Mouse (Mus musculus): ENCODE measurements around the gene Synrg. TPM values are rescaled to one million over a fixed set of nuclear protein-coding genes. Genes with fewer than 3 reads are reported as not detected.
A peak's percentile ranks its signal among the peaks of the same experiment; 100 is the strongest.

The Synrg gene
- polyA plus RNA-seq, 1 experiment from 2014 or later = 11.6 TPM

- no peaks in the 10 kb centered on the region for H3K36me3 ChIP-seq (ENCODE audit: control insufficient read depth, insufficient read depth, low read length)
- 70% methylated on average over 2 of the region's 2 CpGs for WGBS
- no peak for ATAC-seq (ENCODE audit: low FRiP score, low TSS enrichment)
Measured at GRCm38 (mm10) chr11:84061881-84062280, 97.7 kb downstream of the Synrg start.

GRCm38 (mm10) chr11:84062805-84063204 lies 98.6 kb downstream of the Synrg start:
- peak; percentile 59; the same call in 1 of the 2 replicates for ATAC-seq (ENCODE audit: low FRiP score, low TSS enrichment)
- no peak overlapping the region for H3K4me3 ChIP-seq (ENCODE audit: low read length)
- H3K36me3 ChIP-seq (ENCODE audit: control insufficient read depth, insufficient read depth, low read length) = no peaks in the 10 kb centered on the region
- no peak overlapping the region for H3K9ac ChIP-seq (ENCODE audit: low read depth, low read length)
- H3K27me3 ChIP-seq (ENCODE audit: control insufficient read depth, insufficient read depth, low read length) = peaks cover 4% of the 10 kb centered on the region; the same call in 1 of the 2 replicates
- 19% methylated on average over 2 of the region's 2 CpGs for WGBS
- no peaks in the 10 kb centered on the region for H3K9me3 ChIP-seq (ENCODE audit: control insufficient read depth, low read length)
- no peak overlapping the region for H3K4me2 ChIP-seq (replicated peaks; ENCODE audit: low read depth, low read length)
- H3K27ac ChIP-seq (ENCODE audit: low read depth, low read length) = no peak overlapping the region
- peaks cover 19% of the 10 kb centered on the region; the same call in 1 of the 2 replicates for H3K4me1 ChIP-seq (ENCODE audit: control insufficient read depth, insufficient read depth, low read length)

More at GRCm38 (mm10) chr11:84061881-84062280, 97.7 kb downstream of the Synrg start:
- Histone ChIP-seq H3K4me3 (ENCODE audit: low read length) (no peak overlapping the region), H3K4me2 (replicated peaks; ENCODE audit: low read depth, low read length) (no peak overlapping the region), H3K4me1 (ENCODE audit: control insufficient read depth, insufficient read depth, low read length) (peaks cover 14% of the 10 kb centered on the region; the same call in 1 of the 2 replicates), H3K27ac (ENCODE audit: low read depth, low read length) (no peak overlapping the region), H3K9ac (ENCODE audit: low read depth, low read length) (no peak overlapping the region), H3K9me3 (ENCODE audit: control insufficient read depth, low read length) (no peaks in the 10 kb centered on the region), H3K27me3 (ENCODE audit: control insufficient read depth, insufficient read depth, low read length) (peaks cover under 1% of the 10 kb centered on the region; the same call in 1 of the 2 replicates)

- no peak for ATAC-seq (ENCODE audit: low FRiP score, low TSS enrichment)
- no peak overlapping the region for H3K27ac ChIP-seq (ENCODE audit: low read depth, low read length)
- H3K9ac ChIP-seq (ENCODE audit: low read depth, low read length) = no peak overlapping the region
- WGBS = 85% methylated on average over 3 of the region's 3 CpGs
- no peak overlapping the region for H3K4me3 ChIP-seq (ENCODE audit: low read length)
- H3K4me1 ChIP-seq (ENCODE audit: control insufficient read depth, insufficient read depth, low read length) = peaks cover 19% of the 10 kb centered on the region; the same call in 1 of the 2 replicates
- no peak overlapping the region for H3K4me2 ChIP-seq (replicated peaks; ENCODE audit: low read depth, low read length)
- H3K9me3 ChIP-seq (ENCODE audit: control insufficient read depth, low read length) = no peaks in the 10 kb centered on the region
- H3K27me3 ChIP-seq (ENCODE audit: control insufficient read depth, insufficient read depth, low read length) = peaks cover 4% of the 10 kb centered on the region
- H3K36me3 ChIP-seq (ENCODE audit: control insufficient read depth, insufficient read depth, low read length) = no peaks in the 10 kb centered on the region
Measured at GRCm38 (mm10) chr11:84063631-84064209, 99.5 kb downstream of the Synrg start.

- peak overlapping the region; percentile 95; the same call in 1 of the 2 replicates for H3K4me2 ChIP-seq (replicated peaks; ENCODE audit: low read depth, low read length)
- no peak overlapping the region for H3K4me3 ChIP-seq (ENCODE audit: low read length)
- no peaks in the 10 kb centered on the region for H3K36me3 ChIP-seq (ENCODE audit: control insufficient read depth, insufficient read depth, low read length)
- no peak overlapping the region for H3K27ac ChIP-seq (ENCODE audit: low read depth, low read length)
- peaks cover 19% of the 10 kb centered on the region; the same call in 1 of the 2 replicates for H3K4me1 ChIP-seq (ENCODE audit: control insufficient read depth, insufficient read depth, low read length)
- 1% methylated on average over 11 of the region's 11 CpGs for WGBS
- H3K27me3 ChIP-seq (ENCODE audit: control insufficient read depth, insufficient read depth, low read length) = peaks cover 9% of the 10 kb centered on the region
- no peak overlapping the region for H3K9ac ChIP-seq (ENCODE audit: low read depth, low read length)
- no peaks in the 10 kb centered on the region for H3K9me3 ChIP-seq (ENCODE audit: control insufficient read depth, low read length)
- ATAC-seq (ENCODE audit: low FRiP score, low TSS enrichment) = no peak
Measured at GRCm38 (mm10) chr11:84066071-84066481, 101.8 kb downstream of the Synrg start.

DNA sequence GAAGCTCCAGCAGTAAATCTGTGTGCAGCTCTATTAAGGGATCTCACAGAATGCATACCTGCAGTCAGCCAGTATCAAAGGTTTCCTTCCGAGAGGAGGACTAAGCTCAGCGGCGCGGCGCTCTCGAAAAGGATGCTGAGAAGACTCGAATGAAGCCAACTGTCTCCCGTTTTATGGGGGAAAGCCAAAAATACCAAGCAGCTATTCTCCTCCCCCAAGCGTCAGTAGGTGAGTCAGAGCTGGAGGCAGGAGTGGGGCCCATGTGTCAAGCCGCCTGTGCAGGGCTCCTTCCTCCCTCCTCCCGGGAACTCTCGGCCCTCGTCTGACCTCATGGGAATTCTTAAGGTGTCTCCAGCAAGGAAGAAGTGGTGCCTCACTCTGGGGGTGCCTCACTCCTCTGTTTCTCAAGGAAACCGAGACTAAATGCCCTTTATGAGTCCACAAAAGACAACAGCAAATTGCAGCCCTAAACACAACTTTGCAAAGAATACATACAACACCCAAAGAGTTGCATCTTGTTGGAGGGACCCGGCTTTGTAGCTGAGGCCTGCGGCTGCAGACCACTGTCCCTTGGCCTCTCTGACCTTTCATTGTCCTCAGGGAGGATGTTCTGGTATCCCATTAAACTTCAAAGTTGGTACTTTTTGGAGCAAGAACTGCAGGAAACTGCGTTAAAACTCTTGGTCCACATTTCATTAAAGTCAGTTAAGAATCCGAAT lies 102.9 kb downstream of the Synrg start:
- H3K4me2 ChIP-seq (replicated peaks; ENCODE audit: low read depth, low read length) = peak overlapping the region; percentile 95
- peak overlapping the region; percentile 72 for H3K4me3 ChIP-seq (ENCODE audit: low read length)
- no peak overlapping the region for H3K27ac ChIP-seq (ENCODE audit: low read depth, low read length)
- no peak for ATAC-seq (ENCODE audit: low FRiP score, low TSS enrichment)
- no peaks in the 10 kb centered on the region for H3K9me3 ChIP-seq (ENCODE audit: control insufficient read depth, low read length)
- peaks cover 19% of the 10 kb centered on the region; the same call in 1 of the 2 replicates for H3K4me1 ChIP-seq (ENCODE audit: control insufficient read depth, insufficient read depth, low read length)
- H3K9ac ChIP-seq (ENCODE audit: low read depth, low read length) = peak overlapping the region; percentile 72; the same call in 1 of the 2 replicates
- 4% methylated on average over 18 of the region's 18 CpGs for WGBS
- no peaks in the 10 kb centered on the region for H3K36me3 ChIP-seq (ENCODE audit: control insufficient read depth, insufficient read depth, low read length)
- H3K27me3 ChIP-seq (ENCODE audit: control insufficient read depth, insufficient read depth, low read length) = peaks cover 9% of the 10 kb centered on the region

- Histone ChIP-seq H3K4me3 (ENCODE audit: low read length) (peak overlapping the region; percentile 72), H3K4me2 (replicated peaks; ENCODE audit: low read depth, low read length) (peak overlapping the region; percentile 95), H3K36me3 (ENCODE audit: control insufficient read depth, insufficient read depth, low read length) (no peaks in the 10 kb centered on the region), H3K27ac (ENCODE audit: low read depth, low read length) (0 out of 2 replicates have a peak overlapping the region, but pooled peaks have one; percentile 30), H3K27me3 (ENCODE audit: control insufficient read depth, insufficient read depth, low read length) (peaks cover 9% of the 10 kb centered on the region), H3K9me3 (ENCODE audit: control insufficient read depth, low read length) (no peaks in the 10 kb centered on the region), H3K9ac (ENCODE audit: low read depth, low read length) (peak overlapping the region; percentile 72), H3K4me1 (ENCODE audit: control insufficient read depth, insufficient read depth, low read length) (peaks cover 20% of the 10 kb centered on the region; the same call in 1 of the 2 replicates)
- ATAC-seq (ENCODE audit: low FRiP score, low TSS enrichment) = no peak
- WGBS = 3% methylated on average over 21 of the region's 21 CpGs
Measured at GRCm38 (mm10) chr11:84067720-84068190, 103.5 kb downstream of the Synrg start.

- WGBS = 2% methylated on average over 55 of the region's 63 CpGs
- peak overlapping the region; percentile 72 for H3K4me3 ChIP-seq (ENCODE audit: low read length)
- H3K4me2 ChIP-seq (replicated peaks; ENCODE audit: low read depth, low read length) = peak overlapping the region; percentile 95
- peak overlapping the region; percentile 30; the same call in 1 of the 2 replicates for H3K27ac ChIP-seq (ENCODE audit: low read depth, low read length)
- H3K4me1 ChIP-seq (ENCODE audit: control insufficient read depth, insufficient read depth, low read length) = peaks cover 25% of the 10 kb centered on the region
- no peaks in the 10 kb centered on the region for H3K36me3 ChIP-seq (ENCODE audit: control insufficient read depth, insufficient read depth, low read length)
- peak; percentile 29; the same call in 1 of the 2 replicates for ATAC-seq (ENCODE audit: low FRiP score, low TSS enrichment)
- H3K9me3 ChIP-seq (ENCODE audit: control insufficient read depth, low read length) = no peaks in the 10 kb centered on the region
- H3K27me3 ChIP-seq (ENCODE audit: control insufficient read depth, insufficient read depth, low read length) = peaks cover 9% of the 10 kb centered on the region
- peak overlapping the region; percentile 72 for H3K9ac ChIP-seq (ENCODE audit: low read depth, low read length)
Measured at GRCm38 (mm10) chr11:84068191-84069033, 104.2 kb downstream of the Synrg start.

GRCm38 (mm10) chr11:84069034-84069370 lies 104.8 kb downstream of the Synrg start, which contains the start of gene Dusp14:
Gene Dusp14, minus strand, starts transcription at chr11:84069261.
- H3K4me3 ChIP-seq (ENCODE audit: low read length) = peak within 1 kb of the TSS; percentile 72
- peak within 1 kb of the TSS; percentile 30; the same call in 1 of the 2 replicates for H3K27ac ChIP-seq (ENCODE audit: low read depth, low read length)
- ATAC-seq (ENCODE audit: low FRiP score, low TSS enrichment) = peak; percentile 63; the same call in 1 of the 2 replicates
- WGBS = 10% methylated on average over 11 of the region's 11 CpGs
- H3K27me3 ChIP-seq (ENCODE audit: control insufficient read depth, insufficient read depth, low read length) = peaks cover 9% of the 10 kb centered on the region
- peak within 1 kb of the TSS; percentile 72 for H3K9ac ChIP-seq (ENCODE audit: low read depth, low read length)
- H3K36me3 ChIP-seq (ENCODE audit: control insufficient read depth, insufficient read depth, low read length) = no peaks in the 10 kb centered on the region
- H3K4me2 ChIP-seq (replicated peaks; ENCODE audit: low read depth, low read length) = peak within 1 kb of the TSS; percentile 95
- H3K4me1 ChIP-seq (ENCODE audit: control insufficient read depth, insufficient read depth, low read length) = peaks cover 28% of the 10 kb centered on the region
- H3K9me3 ChIP-seq (ENCODE audit: control insufficient read depth, low read length) = no peaks in the 10 kb centered on the region

All from kidney, embryonic 14.5 days (tissue).